Mouse (Mus musculus) embryonic stem cell, embryonic (primary cell): Measurements from ENCODE around the gene Card10.

Experiments
- CTCF ChIA-PET, 4 experiments: fragments of 300-600 bp in 2 of 4; fragments of 350-600 bp in 2 of 4; sonication (Branson Sonifier 250); formaldehyde crosslinking; loops; one replicate each; lab custom pipeline; 2022; ENCODE audit warnings: inconsistent platforms in 2 of 4; lab: Charles Lee
- POLR2A ChIA-PET, 4 experiments: fragments of 300-600 bp in 2 of 4; fragments of 350-600 bp in 2 of 4; sonication (Branson Sonifier 250); formaldehyde crosslinking; loops; one replicate each; lab custom pipeline; 2022; ENCODE audit warnings: antibody characterized with exemption in 4 of 4, inconsistent platforms in 1 of 4; lab: Charles Lee

Card10 gene

GRCm38 (mm10) chr15:78840751-78841150, 37.9 kb upstream of the Card10 start:
- CTCF ChIA-PET: interaction anchor here in 2 of 4 experiments (0.6 to 1.1 kb wide), 2 partner anchors 10 to 39 kb away, joined by 3 read pairs; no protein-coding TSS in a partner anchor

DNA sequence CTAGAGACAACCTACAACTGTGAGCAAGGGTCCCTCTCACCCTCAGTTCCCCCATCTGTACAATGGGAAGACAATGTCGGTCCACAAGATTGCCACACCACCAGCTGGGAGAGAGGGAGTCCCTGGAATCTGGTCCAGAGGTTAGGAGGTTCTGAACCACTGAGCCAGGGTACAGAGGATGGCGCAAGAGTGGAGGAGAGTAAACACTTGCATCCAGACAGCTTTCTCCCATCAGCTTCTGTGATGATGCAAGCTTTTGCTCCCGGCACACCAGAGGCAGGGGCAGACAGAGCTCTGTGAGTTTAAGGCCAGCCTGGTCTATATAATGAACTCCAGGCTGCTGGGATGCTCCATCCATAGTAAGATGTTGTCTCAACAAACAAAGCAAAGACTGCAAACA, 37.4 kb upstream of the Card10 start:
- ChIA-PET POLR2A (interaction anchor here in 2 of 4 experiments (0.5 to 0.9 kb wide), 2 partner anchors 35 to 210 kb away, joined by 3 to 4 read pairs; no protein-coding TSS in a partner anchor), CTCF (interaction anchor here in 3 of 4 experiments (0.6 to 1.5 kb wide), 5 partner anchors 10 to 96 kb away, joined by 3 read pairs; no protein-coding TSS in a partner anchor)

More at GRCm38 (mm10) chr15:78840751-78841150, 37.9 kb upstream of the Card10 start:
- POLR2A ChIA-PET: interaction anchor here in 1 of 4 experiments (0.9 kb wide), 1 partner anchor 35 kb away, joined by 3 read pairs; no protein-coding TSS in a partner anchor

- CTCF ChIA-PET: interaction anchor here in 3 of 4 experiments (0.7 to 1.5 kb wide), 5 partner anchors 9 to 95 kb away, joined by 3 read pairs; no protein-coding TSS in a partner anchor
- POLR2A ChIA-PET: interaction anchor here in 2 of 4 experiments (0.5 to 0.9 kb wide), 2 partner anchors 36 to 210 kb away, joined by 3 to 4 read pairs; no protein-coding TSS in a partner anchor
Observed at GRCm38 (mm10) chr15:78839744-78840143, 36.9 kb upstream of the Card10 start.

DNA sequence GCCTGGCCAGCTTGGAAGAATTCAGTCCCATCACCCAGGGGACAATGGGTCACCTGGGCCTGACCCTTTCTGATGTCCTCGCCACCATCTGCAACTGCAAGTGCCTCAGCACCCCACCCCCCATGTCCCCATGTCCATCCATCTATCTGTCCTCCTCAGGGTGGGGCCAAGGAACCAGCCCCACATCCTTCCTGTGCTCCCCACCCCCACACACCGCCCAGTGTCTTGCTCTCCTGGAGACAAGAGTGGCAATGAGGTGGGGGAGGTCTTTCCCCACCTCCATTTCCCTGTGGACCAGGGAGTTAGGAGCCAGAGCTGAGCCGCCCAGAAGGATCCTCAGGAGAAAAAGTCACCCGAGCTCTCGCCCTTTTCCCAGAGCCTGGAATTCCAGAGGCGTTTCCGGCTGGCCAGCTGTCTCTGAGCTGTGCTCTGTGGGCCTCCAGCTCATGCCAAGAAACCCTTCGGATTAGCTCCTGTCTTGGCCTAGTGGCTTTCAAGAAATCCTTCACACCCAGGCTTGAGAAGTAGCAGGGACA, 33.3 kb upstream of the Card10 start:
- ChIA-PET POLR2A (interaction anchor here in 3 of 4 experiments (0.5 to 1.7 kb wide), 4 partner anchors 9 to 28 kb away, joined by 4 to 5 read pairs (median 4); no protein-coding TSS in a partner anchor), CTCF (interaction anchor here in 2 of 4 experiments (0.6 to 0.9 kb wide), 4 partner anchors 9 to 494 kb away, joined by 3 read pairs; no protein-coding TSS in a partner anchor)

DNA sequence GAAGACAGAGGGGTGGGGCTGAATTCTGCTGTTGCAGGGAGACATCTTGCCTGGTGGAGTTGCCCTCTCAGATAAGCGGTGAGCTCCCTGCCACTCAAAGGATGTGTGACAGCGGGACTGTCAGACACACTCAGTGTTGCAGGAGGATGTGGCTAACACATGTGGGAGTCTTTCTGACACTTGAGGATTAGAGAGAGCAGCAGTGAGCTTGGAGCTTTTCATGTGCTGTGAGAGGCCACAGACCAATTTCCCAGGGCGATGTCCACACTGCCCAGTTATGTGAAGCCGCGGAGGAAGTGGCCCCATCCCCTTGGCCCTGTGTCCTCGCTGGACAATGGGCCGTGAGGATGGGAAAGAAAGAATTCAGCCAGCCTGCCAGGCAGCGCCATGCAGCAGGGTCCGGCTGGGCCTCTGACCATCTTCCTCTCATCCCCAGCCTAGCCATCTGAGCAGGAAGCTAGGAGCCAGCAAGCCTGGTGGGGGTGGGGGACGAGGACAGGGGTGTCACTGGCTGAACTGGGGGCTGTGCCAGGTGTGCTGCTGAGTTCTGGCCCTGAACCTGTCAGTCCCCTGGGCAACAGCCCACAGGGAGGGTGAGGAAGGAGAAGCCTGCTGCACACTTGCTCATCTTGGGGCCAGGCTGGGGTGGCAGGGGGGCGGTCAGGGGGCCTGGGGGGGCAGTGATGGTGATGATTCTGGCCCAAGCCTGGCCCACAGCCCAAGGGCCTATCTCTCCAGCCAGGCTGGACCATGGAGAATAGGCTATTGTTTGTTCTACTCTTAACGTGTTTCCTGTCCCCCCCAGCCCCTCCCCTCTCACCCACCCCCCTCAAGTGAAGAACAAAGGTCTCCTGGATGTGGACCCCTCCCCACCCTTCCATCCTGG, 32.6 kb upstream of the Card10 start:
- POLR2A ChIA-PET: interaction anchor here in 3 of 4 experiments (0.6 to 2.0 kb wide), 11 partner anchors 9 to 1941 kb away, joined by 3 to 7 read pairs (median 4); no protein-coding TSS in a partner anchor
- CTCF ChIA-PET: interaction anchor here in 3 of 4 experiments (0.5 to 1.5 kb wide), 8 partner anchors 9 to 1056 kb away, joined by 3 to 5 read pairs (median 3); no protein-coding TSS in a partner anchor

DNA sequence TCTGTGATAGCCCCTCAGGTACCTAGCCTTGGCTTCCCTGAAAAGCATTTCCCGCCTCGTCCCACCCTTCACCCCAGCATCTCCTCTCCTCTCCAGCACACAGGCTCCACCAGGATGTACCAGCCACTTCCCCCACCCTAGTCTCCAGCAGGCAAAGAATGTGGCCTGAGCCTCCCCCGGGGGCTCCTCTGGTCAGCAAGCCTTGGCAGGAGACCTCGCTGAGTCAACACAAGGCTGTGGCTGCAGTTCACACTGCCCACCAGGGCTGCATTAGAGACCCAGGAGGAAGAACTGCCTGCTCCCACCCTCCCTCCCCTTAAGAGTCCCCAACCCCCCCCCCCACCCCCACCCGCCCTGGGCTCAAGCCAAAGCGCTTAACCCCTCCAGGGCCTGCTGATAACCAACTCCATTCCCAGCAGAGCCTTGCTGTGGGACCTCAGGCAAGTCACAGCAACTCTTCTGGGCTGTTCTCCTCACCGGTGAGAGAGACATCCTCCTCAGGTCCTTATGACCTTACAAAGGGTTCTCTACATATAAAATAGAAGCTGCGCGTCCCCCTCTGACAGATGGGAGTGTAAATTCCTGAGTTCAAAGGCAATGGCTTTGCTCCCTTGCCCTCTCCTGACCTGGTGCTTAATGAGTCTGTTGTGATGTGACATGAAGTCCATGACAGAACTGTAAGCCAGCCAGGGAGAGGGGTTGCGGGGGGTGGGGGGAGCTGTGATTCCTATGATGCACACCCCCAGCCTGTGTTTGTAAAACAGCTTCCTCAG, 31.6 kb upstream of the Card10 start:
- ChIA-PET POLR2A (interaction anchor here in 3 of 4 experiments (0.8 to 2.0 kb wide), 11 partner anchors 10 to 82 kb away, joined by 3 to 7 read pairs (median 3); no protein-coding TSS in a partner anchor), CTCF (interaction anchor here in 3 of 4 experiments (0.5 to 1.7 kb wide), 9 partner anchors 8 to 1057 kb away, joined by 3 to 5 read pairs (median 3); no protein-coding TSS in a partner anchor)

DNA sequence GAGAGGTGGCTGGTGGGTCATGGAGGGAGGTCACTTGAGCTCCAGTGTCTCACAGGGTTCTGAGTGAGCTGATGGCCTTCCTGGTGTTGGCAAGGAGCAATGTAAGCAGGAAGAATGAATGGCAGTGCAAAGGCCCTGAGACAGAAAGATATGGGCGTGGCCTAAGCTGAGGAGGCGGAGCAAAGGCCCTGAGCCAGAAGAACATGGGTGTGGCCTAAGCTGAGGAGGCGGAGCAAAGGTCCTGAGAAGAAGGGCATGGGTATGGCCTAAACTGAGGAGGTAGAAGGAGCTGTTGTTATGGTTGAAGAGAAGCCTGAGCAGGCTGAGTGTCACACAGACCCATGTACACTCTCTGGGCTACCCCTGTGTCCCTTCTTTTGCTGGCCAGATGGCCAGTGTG, 30.7 kb upstream of the Card10 start:
- ChIA-PET CTCF (interaction anchor here in 2 of 4 experiments (0.7 to 1.7 kb wide), 4 partner anchors 14 to 210 kb away, joined by 3 to 4 read pairs (median 4); no protein-coding TSS in a partner anchor), POLR2A (interaction anchor here in 3 of 4 experiments (0.5 to 2.0 kb wide), 8 partner anchors 11 to 43 kb away, joined by 3 to 7 read pairs (median 3); no protein-coding TSS in a partner anchor)

- ChIA-PET CTCF (interaction anchor here (0.6 to 2.4 kb wide), 8 partner anchors 14 to 361 kb away, joined by 3 to 11 read pairs (median 4); no protein-coding TSS in a partner anchor), POLR2A (interaction anchor here in 3 of 4 experiments (0.6 to 1.3 kb wide), 9 partner anchors 10 to 278 kb away, joined by 3 to 5 read pairs (median 4); no protein-coding TSS in a partner anchor)
Observed at GRCm38 (mm10) chr15:78832701-78833123, 29.9 kb upstream of the Card10 start.

DNA sequence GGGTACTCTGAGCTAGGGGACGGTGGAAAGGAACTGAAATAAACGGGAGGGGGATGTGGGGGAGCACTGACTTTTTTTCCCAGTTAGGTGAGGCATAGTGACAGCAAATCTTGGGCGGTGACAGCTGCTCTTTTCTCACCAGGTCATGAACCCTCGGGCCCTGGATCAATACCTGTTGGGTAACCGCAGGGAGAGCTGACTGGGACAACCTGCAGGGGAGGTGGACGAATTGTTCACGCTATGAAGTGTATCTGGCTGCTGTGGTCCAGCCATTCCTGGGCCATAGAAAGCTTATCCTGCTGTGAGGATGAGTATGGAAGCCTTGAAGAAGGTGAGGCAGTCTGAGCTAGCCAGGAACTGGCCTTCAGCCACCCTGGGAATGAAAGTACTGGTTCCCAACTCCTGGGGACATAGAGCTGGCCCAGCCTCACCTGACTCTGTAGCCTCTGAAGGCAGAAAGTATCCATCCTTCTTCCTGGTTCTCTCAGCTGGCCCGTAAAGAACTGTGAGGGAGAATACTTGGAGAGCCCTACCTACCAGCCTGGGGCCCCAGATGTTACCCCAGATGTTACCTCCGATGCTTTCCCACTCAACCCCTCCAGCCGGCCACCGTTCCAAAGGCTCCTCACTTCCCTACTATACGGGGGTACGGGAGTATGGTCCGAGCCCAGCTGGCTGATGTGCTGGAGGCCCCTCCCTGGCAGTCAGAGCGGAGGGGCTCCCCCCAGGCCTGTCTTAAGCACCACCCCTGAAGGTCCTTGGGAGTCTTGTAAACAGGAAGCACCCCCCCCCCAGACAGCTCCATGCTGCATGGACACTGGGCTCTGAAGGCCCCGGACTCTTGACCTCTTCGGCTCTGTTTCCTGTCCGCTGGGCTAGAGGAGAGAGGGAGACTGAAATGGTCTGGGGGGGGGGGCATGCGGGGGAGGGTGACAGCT, 29.1 kb upstream of the Card10 start:
- ChIA-PET POLR2A (interaction anchor here in 3 of 4 experiments (0.5 to 1.4 kb wide), 12 partner anchors 9 to 796 kb away, joined by 3 to 5 read pairs (median 3); partner anchors contain the start of gene Nol12 (in 1 of the 3)), CTCF (interaction anchor here (0.6 to 2.4 kb wide), 13 partner anchors 15 to 336 kb away, joined by 3 to 11 read pairs (median 4); partner anchors contain the start of gene Mfng (in 1 of the 4))

- POLR2A ChIA-PET: interaction anchor here in 2 of 4 experiments (1.1 to 1.4 kb wide), 3 partner anchors 18 to 54 kb away, joined by 3 read pairs; no protein-coding TSS in a partner anchor
- CTCF ChIA-PET: interaction anchor here in 3 of 4 experiments (0.6 to 2.4 kb wide), 7 partner anchors 9 to 1907 kb away, joined by 3 to 8 read pairs (median 4); partner anchors contain the start of gene Mfng (in 1 of the 3)
Observed at GRCm38 (mm10) chr15:78830742-78831719, 28.2 kb upstream of the Card10 start.

DNA sequence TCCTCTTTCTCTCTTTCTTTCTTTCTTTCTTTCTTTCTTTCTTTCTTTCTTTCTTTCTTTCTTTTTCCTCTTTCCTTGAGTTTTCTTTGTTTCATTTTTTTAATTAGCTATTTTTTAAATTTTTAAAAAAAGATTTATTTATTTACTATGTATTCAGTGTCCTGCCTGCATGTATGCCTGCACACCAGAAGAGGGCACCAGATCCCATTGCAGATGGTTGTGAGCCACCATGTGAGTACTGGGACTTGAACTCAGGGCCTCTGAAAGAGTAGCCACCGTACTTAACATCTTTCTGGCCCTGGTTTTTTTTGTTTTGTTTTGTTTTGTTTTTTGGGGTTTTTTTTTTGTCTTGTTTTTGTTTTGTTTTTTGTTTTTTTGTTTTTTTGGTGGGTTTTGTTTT, 26.8 kb upstream of the Card10 start:
- ChIA-PET POLR2A (interaction anchor here in 1 of 4 experiments (1.3 kb wide), 1 partner anchor 44 kb away, joined by 4 read pairs; no protein-coding TSS in a partner anchor), CTCF (interaction anchor here in 2 of 4 experiments (0.7 to 1.0 kb wide), 2 partner anchors 14 to 315 kb away, joined by 3 to 4 read pairs; no protein-coding TSS in a partner anchor)

DNA sequence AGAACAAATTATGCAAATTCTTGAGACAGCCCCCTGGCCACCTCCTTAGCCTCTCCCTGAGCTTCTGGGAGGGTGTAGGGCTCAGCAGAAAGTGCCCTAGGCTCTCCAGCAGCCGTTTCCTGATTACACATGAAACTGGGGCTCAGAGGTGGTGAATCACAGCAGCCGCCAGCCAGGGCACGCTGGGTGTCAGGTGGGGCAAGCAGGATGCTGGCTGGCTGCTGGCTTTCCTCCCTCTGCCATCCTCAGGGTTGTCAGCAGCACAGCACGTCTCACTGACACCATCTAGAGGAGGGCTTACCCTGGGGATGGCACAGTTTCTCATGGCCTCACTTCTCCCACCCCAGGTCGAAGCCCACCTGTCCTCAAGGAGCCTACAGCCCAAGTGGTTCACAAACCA, 25.5 kb upstream of the Card10 start:
- ChIA-PET CTCF (interaction anchor here in 3 of 4 experiments (0.5 to 3.7 kb wide), 4 partner anchors 19 to 126 kb away, joined by 3 to 57 read pairs (median 14); no protein-coding TSS in a partner anchor), POLR2A (interaction anchor here in 1 of 4 experiments (1.0 kb wide), 2 partner anchors 20 to 41 kb away, joined by 3 read pairs; no protein-coding TSS in a partner anchor)

GRCm38 (mm10) chr15:78826213-78827204, 23.7 kb upstream of the Card10 start:
- CTCF ChIA-PET: interaction anchor here (0.5 to 3.7 kb wide), 46 partner anchors 8 to 909 kb away, joined by 3 to 57 read pairs (median 3); partner anchors contain the start of genes Pdxp (in 2 of the 4), Card10 (in 1 of the 4), Gga1 (in 1 of the 4) and Gm49510 (in 1 of the 4)
- POLR2A ChIA-PET: interaction anchor here in 3 of 4 experiments (0.8 to 1.8 kb wide), 8 partner anchors 9 to 89 kb away, joined by 3 to 5 read pairs (median 3); no protein-coding TSS in a partner anchor
